Mouse (Mus musculus): ENCODE measurements around the gene C8g.

DNA sequence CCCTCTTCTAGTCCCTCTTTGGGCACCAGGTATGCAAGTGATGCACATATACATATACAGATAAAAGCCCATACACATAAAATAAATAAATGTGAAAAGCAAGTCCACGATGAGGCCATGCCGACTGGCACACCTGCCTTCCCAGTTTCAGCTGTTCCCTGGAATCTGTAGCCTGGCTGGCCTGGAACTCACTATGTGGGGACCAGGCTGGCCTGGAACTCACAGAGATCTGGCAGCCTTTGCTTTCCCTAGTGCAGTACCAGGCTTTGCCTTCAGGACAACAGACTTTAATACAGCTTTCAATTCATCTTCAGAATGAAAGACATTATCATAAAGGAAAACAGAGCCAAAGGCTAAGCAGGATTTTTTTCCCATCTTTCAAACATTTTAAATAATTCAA lies 32.2 kb upstream of the C8g start:
- TF ChIP-seq CTCF (IDR thresholded peaks at IDR 0.05; ENCODE audit: borderline replicate concordance, insufficient read depth, low read depth, low read length), result no peak
- no peak for TF ChIP-seq POLR2A (IDR thresholded peaks at IDR 0.05; ENCODE audit: borderline replicate concordance, insufficient read depth, low read length)
